Mouse (Mus musculus): ENCODE results near the gene Gm3776. TPM values are rescaled to one million over a fixed set of nuclear protein-coding genes. Genes with fewer than 3 reads are reported as not detected.
"Not testable (repeated sequence)": the region's sequence is repeated elsewhere in the genome, so short reads cannot be mapped to it uniquely, and the experiment has no call there.

The Gm3776 gene
- polyA plus RNA-seq, 1 experiment from 2014 or later, result not detected

DNA sequence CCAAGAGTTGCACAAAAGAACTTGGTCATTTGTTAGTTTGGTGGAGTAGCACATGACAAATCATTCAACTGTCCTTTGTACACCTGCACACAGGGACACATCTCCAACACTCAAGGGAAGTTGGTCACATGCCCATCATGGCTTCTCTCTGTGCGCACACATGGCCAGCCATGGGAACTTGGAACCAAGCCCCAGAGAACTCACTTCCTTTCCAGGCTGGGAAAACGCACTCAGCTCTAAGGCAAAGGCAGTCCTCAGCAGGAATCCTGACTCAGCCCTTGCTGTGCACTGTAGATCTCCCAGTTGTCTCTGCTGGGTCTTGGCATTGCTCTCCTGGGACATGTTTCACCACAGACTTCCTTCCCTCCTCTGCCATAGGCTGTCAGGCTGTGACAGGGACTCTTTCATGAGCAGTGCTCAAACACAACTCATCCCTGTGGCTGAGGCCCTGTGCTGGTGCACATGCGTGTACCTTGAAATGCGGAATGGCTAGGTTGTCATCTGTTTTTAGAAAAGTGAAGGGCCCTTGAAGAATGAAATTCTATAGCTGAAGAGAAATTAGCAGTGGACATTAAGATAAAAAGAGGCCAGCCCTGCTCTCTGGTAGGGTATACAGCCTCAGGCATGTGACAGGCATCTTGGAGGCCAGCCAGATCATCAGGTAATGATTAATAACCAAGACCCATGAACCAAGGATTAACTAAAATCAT lies 25.2 kb downstream of the Gm3776 start:
- not testable (repeated sequence) for H3K4me3 ChIP-seq (ENCODE audit: low read length); ATAC-seq (replicated peaks; ENCODE audit: extremely low read depth, insufficient read depth, low FRiP score)
- 66% methylated on average over 4 of the region's 4 CpGs for WGBS

DNA sequence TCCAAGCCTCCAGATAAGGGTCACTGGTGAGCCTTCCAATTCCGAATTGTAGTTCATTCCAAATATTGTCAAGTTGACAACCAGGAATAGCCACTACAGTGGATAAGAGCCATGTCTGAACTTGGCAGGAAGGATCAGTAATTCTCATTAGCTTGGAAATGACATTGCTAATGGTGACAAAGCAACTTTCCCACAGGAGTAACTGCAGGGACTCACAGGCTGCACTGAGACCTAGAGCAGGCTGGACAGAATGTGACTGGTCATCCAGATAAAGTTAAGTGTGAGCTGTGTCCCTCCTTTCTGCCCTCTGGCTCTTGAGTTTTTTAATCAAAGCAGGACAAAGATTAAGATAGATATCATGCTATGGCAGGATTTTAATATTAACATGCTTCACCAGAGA lies 32.1 kb downstream of the Gm3776 start:
- not testable (repeated sequence) for H3K36me3 ChIP-seq (ENCODE audit: control insufficient read depth, insufficient read depth); H3K27ac ChIP-seq (ENCODE audit: low read length); H3K9me3 ChIP-seq (replicated peaks; ENCODE audit: control insufficient read depth, low read length); H3K27me3 ChIP-seq (ENCODE audit: control insufficient read depth, insufficient read depth, low read length); ATAC-seq (replicated peaks; ENCODE audit: extremely low read depth, insufficient read depth, low FRiP score); H3K4me1 ChIP-seq (ENCODE audit: control insufficient read depth, insufficient read depth, low read length); H3K4me2 ChIP-seq (ENCODE audit: low read depth, low read length); H3K9ac ChIP-seq (ENCODE audit: low read length); H3K4me3 ChIP-seq (ENCODE audit: low read length)
- 33% methylated on average over 1 of the region's 1 CpGs for WGBS

More for the DNA sequence above, 25.2 kb downstream of the Gm3776 start:
- H3K36me3 ChIP-seq (ENCODE audit: control insufficient read depth, insufficient read depth); H3K4me1 ChIP-seq (ENCODE audit: control insufficient read depth, insufficient read depth, low read length); H3K27ac ChIP-seq (ENCODE audit: low read length); H3K27me3 ChIP-seq (ENCODE audit: control insufficient read depth, insufficient read depth, low read length); H3K9me3 ChIP-seq (replicated peaks; ENCODE audit: control insufficient read depth, low read length); H3K4me2 ChIP-seq (ENCODE audit: low read depth, low read length); H3K9ac ChIP-seq (ENCODE audit: low read length): not testable (repeated sequence)

GRCm38 (mm10) chr9:78289723-78290122 lies 32.8 kb downstream of the Gm3776 start, which contains the start of gene Gm10639:
TSS of gene Gm10639 (plus strand) at chr9:78289923.
- H3K36me3 ChIP-seq (ENCODE audit: control insufficient read depth, insufficient read depth); H3K27ac ChIP-seq (ENCODE audit: low read length); H3K9ac ChIP-seq (ENCODE audit: low read length); ATAC-seq (replicated peaks; ENCODE audit: extremely low read depth, insufficient read depth, low FRiP score); H3K27me3 ChIP-seq (ENCODE audit: control insufficient read depth, insufficient read depth, low read length); H3K9me3 ChIP-seq (replicated peaks; ENCODE audit: control insufficient read depth, low read length); H3K4me3 ChIP-seq (ENCODE audit: low read length); H3K4me1 ChIP-seq (ENCODE audit: control insufficient read depth, insufficient read depth, low read length); H3K4me2 ChIP-seq (ENCODE audit: low read depth, low read length): not testable (repeated sequence)
- 82% methylated on average over 3 of the region's 3 CpGs for WGBS

- H3K27ac ChIP-seq (ENCODE audit: low read length); ATAC-seq (replicated peaks; ENCODE audit: extremely low read depth, insufficient read depth, low FRiP score): not testable (repeated sequence)
- 72% methylated on average over 8 of the region's 8 CpGs for WGBS
Measured at GRCm38 (mm10) chr9:78292462-78292861, 35.5 kb downstream of the Gm3776 start.

DNA sequence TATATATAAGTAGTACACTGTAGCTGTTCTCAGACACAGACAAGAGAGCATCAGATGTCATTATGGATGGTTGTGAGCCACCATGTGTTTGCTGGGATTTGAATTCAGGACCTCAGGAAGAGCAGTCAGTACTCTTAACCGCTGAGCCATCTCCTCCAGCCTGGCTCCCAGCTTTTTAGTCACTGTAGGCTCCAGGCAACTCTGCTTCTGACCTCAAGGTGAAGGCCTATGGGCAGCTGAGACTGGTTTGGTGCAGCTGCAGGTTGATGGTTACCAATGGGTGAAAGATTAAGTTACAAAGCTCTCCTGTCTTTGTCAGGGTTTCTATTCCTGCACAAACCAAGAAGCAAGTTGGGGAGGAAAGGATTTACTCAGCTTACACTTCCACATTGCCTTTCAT lies 36.8 kb downstream of the Gm3776 start:
- H3K4me3 ChIP-seq (ENCODE audit: low read length); H3K4me2 ChIP-seq (ENCODE audit: low read depth, low read length); H3K27ac ChIP-seq (ENCODE audit: low read length); H3K27me3 ChIP-seq (ENCODE audit: control insufficient read depth, insufficient read depth, low read length); H3K9ac ChIP-seq (ENCODE audit: low read length); H3K9me3 ChIP-seq (replicated peaks; ENCODE audit: control insufficient read depth, low read length); H3K4me1 ChIP-seq (ENCODE audit: control insufficient read depth, insufficient read depth, low read length); H3K36me3 ChIP-seq (ENCODE audit: control insufficient read depth, insufficient read depth); ATAC-seq (replicated peaks; ENCODE audit: extremely low read depth, insufficient read depth, low FRiP score): not testable (repeated sequence)
- 55% methylated on average over 1 of the region's 1 CpGs for WGBS

More at GRCm38 (mm10) chr9:78292462-78292861, 35.5 kb downstream of the Gm3776 start:
- not testable (repeated sequence) for H3K9me3 ChIP-seq (replicated peaks; ENCODE audit: control insufficient read depth, low read length); H3K4me1 ChIP-seq (ENCODE audit: control insufficient read depth, insufficient read depth, low read length); H3K27me3 ChIP-seq (ENCODE audit: control insufficient read depth, insufficient read depth, low read length); H3K36me3 ChIP-seq (ENCODE audit: control insufficient read depth, insufficient read depth); H3K4me3 ChIP-seq (ENCODE audit: low read length); H3K4me2 ChIP-seq (ENCODE audit: low read depth, low read length); H3K9ac ChIP-seq (ENCODE audit: low read length)

- H3K4me2 ChIP-seq (ENCODE audit: low read depth, low read length); H3K4me1 ChIP-seq (ENCODE audit: control insufficient read depth, insufficient read depth, low read length); H3K9me3 ChIP-seq (replicated peaks; ENCODE audit: control insufficient read depth, low read length); ATAC-seq (replicated peaks; ENCODE audit: extremely low read depth, insufficient read depth, low FRiP score); H3K4me3 ChIP-seq (ENCODE audit: low read length); H3K27me3 ChIP-seq (ENCODE audit: control insufficient read depth, insufficient read depth, low read length); H3K36me3 ChIP-seq (ENCODE audit: control insufficient read depth, insufficient read depth); H3K9ac ChIP-seq (ENCODE audit: low read length); H3K27ac ChIP-seq (ENCODE audit: low read length): not testable (repeated sequence)
- 74% methylated on average over 4 of the region's 7 CpGs for WGBS
Measured at GRCm38 (mm10) chr9:78294781-78295180, 37.9 kb downstream of the Gm3776 start.

DNA sequence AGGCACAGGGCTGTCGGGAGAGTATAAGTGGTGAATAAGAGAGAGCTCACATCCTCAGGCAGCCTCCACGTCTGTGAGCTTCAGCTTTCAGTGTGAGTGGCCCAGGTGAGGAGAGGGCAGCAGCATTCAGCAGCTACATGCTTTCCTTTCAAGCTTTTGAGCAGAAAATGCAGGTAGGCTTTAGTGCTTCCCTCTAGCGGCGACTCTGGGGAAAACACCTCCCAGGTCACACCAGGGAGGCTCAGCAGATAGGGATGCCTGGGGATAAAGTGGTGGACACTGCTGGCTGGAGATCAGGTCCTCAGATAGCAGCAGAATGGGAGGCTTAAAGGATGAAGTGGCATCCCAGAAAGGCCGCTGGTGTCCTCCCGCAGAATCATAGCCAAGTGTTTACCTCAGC lies 39.2 kb downstream of the Gm3776 start:
- not testable (repeated sequence) for H3K27ac ChIP-seq (ENCODE audit: low read length); ATAC-seq (replicated peaks; ENCODE audit: extremely low read depth, insufficient read depth, low FRiP score); H3K27me3 ChIP-seq (ENCODE audit: control insufficient read depth, insufficient read depth, low read length); H3K4me2 ChIP-seq (ENCODE audit: low read depth, low read length); H3K36me3 ChIP-seq (ENCODE audit: control insufficient read depth, insufficient read depth); H3K4me3 ChIP-seq (ENCODE audit: low read length); H3K9ac ChIP-seq (ENCODE audit: low read length); H3K4me1 ChIP-seq (ENCODE audit: control insufficient read depth, insufficient read depth, low read length); H3K9me3 ChIP-seq (replicated peaks; ENCODE audit: control insufficient read depth, low read length)
- 7% methylated on average over 6 of the region's 6 CpGs for WGBS

DNA sequence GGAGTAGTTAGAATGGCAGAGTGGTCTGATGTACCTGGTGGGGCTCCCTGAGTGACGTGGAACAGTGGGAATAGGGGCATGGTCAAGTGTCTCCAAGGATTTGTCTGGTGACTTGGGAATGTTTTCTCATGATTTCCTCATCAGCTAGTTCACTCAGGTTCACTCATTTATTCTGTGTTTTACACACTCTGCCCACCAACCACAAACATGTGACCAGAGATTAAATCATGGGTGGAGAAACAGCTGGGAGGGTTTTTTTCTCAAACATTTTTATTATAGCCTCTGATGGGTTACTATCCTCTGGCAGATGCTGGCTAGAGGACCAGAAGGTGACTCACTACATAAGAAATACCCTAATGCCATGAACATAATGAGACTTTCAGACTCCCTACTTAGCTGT lies 41.3 kb downstream of the Gm3776 start:
- Histone ChIP-seq H3K9ac (ENCODE audit: low read length) (no peak overlapping the region), H3K9me3 (replicated peaks; ENCODE audit: control insufficient read depth, low read length) (no peaks in the 10 kb centered on the region), H3K27ac (ENCODE audit: low read length) (no peak overlapping the region), H3K4me1 (ENCODE audit: control insufficient read depth, insufficient read depth, low read length) (no peaks in the 10 kb centered on the region), H3K4me2 (ENCODE audit: low read depth, low read length) (no peak overlapping the region), H3K4me3 (ENCODE audit: low read length) (no peak overlapping the region), H3K27me3 (ENCODE audit: control insufficient read depth, insufficient read depth, low read length) (no peaks in the 10 kb centered on the region), H3K36me3 (ENCODE audit: control insufficient read depth, insufficient read depth) (no peaks in the 10 kb centered on the region)
- WGBS, result 67% methylated on average over 1 of the region's 1 CpGs
- ATAC-seq (replicated peaks; ENCODE audit: extremely low read depth, insufficient read depth, low FRiP score), result no peak

DNA sequence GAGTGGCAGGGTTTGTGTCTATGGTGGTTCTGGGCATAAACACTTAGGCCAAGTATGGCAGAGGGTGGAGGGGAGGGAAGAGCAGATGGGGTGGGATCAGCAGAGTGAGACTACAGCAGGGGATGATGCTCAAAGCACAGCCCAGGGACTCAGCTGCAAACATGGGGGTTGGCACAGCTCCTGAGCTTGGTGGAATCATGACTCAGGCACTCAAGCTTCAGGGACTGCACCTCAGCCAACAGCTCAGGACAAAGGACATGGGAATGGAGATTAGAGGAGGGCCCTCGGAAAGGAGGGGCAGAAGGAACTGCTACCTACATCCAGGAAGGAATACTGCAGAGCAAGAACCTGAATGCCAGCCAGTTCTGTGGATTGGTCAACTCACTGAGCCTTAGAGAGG lies 42.2 kb downstream of the Gm3776 start:
- 67% methylated on average over 1 of the region's 1 CpGs for WGBS

More for the DNA sequence above, 42.2 kb downstream of the Gm3776 start:
- not testable (repeated sequence) for H3K4me3 ChIP-seq (ENCODE audit: low read length); ATAC-seq (replicated peaks; ENCODE audit: extremely low read depth, insufficient read depth, low FRiP score); H3K4me1 ChIP-seq (ENCODE audit: control insufficient read depth, insufficient read depth, low read length); H3K27me3 ChIP-seq (ENCODE audit: control insufficient read depth, insufficient read depth, low read length); H3K36me3 ChIP-seq (ENCODE audit: control insufficient read depth, insufficient read depth); H3K4me2 ChIP-seq (ENCODE audit: low read depth, low read length); H3K27ac ChIP-seq (ENCODE audit: low read length); H3K9me3 ChIP-seq (replicated peaks; ENCODE audit: control insufficient read depth, low read length); H3K9ac ChIP-seq (ENCODE audit: low read length)
